Mouse (Mus musculus) bone marrow macrophage, adult 2 months (primary cell): ENCODE measurements around the gene Zbtb8os.

ENCODE experiments used
- CTCF ChIP-seq: IDR thresholded peaks from 2 replicates; pipeline ENCODE4 v1.5.1; 2012; ENCODE audit warnings: low read depth, mild to moderate bottlenecking, low read length, moderate library complexity
- POLR2A ChIP-seq: IDR thresholded peaks from 2 replicates; pipeline ENCODE4 v1.6.1; 2012; ENCODE audit warnings: mild to moderate bottlenecking, low read depth, low read length, borderline replicate concordance

DNA sequence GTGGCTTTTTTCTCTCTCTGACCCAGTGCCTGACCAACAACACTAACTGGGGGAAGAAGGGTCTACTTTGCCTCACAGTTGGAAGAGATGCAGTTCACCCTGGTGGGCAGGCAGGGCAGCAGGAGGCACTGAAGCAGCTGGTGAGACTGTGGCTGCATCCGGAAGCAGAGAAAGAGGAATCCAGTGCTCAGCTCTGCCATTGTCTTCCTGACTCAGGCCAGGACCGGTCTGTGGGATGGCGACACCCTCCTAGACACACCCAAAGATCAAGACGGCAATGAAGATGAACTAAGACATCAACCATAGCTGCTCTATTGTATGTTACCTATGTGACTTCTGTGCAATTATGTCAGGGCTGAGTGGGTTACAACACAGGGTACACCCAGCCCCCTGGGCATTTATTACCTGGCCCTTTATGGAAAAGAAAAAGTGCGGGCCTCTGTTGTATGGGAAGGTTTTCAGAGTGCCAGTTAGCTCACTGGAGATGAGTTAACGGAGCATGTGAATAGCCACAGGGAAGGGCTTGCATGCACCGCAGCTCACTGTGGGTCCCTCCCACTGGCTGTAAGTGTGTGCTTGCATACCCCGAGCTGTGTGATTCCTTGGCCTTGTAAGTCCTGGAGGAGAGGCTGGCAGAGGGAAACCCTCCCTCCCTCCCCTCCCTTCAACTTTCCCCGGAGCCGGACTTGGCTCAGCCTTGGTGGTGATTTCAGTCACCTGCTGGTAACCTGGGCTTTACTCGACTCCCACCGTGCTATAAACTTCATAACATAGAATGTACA lies 58.8 kb downstream of the Zbtb8os start:
- TF ChIP-seq CTCF = no peak
- no peak for TF ChIP-seq POLR2A
